Mouse (Mus musculus) midbrain, embryonic 15.5 days (tissue): ENCODE measurements at regions not wholly inside any gene's neighbourhood (a gene's known extent, or its start where the extent isn't known, plus 50 kb on each side); places are given as distances from the start of the nearest gene placed in this dataset.

ENCODE experiments used
- ATAC-seq: fragments of 200-750 bp; cut with Nextera tagmentation; replicated peaks from 2 replicates; pipeline ENCODE4 v1.8.0; 2017; ENCODE audit warnings: moderate TSS enrichment
- H3K27ac ChIP-seq: fragments of 300-500 bp; sonication (generic); 2 replicates; pipeline ENCODE4 v1.5.1; 2015; ENCODE audit warnings: mild to moderate bottlenecking, inconsistent platforms
- H3K27me3 ChIP-seq: fragments of 300-500 bp; sonication (generic); replicated peaks from 2 replicates; pipeline ENCODE4 v1.6.1; 2015; ENCODE audit warnings: inconsistent platforms
- H3K36me3 ChIP-seq: fragments of 300-500 bp; sonication (generic); replicated peaks from 2 replicates; pipeline ENCODE4 v1.6.1; 2015; ENCODE audit warnings: inconsistent platforms
- H3K4me1 ChIP-seq: fragments of 300-500 bp; sonication (generic); 2 replicates; pipeline ENCODE4 v1.6.1; 2015; ENCODE audit warnings: inconsistent platforms
- H3K4me2 ChIP-seq: fragments of 300-500 bp; sonication (generic); 2 replicates; pipeline ENCODE4 v1.6.1; 2015; ENCODE audit warnings: inconsistent platforms, mild to moderate bottlenecking, moderate library complexity
- H3K4me3 ChIP-seq: fragments of 300-500 bp; sonication (generic); 2 replicates; pipeline ENCODE4 v1.5.1; 2015; ENCODE audit warnings: mild to moderate bottlenecking, inconsistent platforms
- H3K9ac ChIP-seq: fragments of 300-500 bp; sonication (generic); 2 replicates; pipeline ENCODE4 v1.6.1; 2015; ENCODE audit warnings: mild to moderate bottlenecking, inconsistent platforms
- H3K9me3 ChIP-seq: fragments of 300-500 bp; sonication (generic); 2 replicates; pipeline ENCODE4 v1.6.1; 2016; ENCODE audit warnings: inconsistent platforms
- WGBS: fragments of 180-500 bp; shearing (Covaris S2); methylation state at CpG from one replicate; pipeline ENCODE4 v1.1.7; 2015; ENCODE audit warnings: mixed read lengths; 5-methylcytosine and 5-hydroxymethylcytosine counted together

DNA sequence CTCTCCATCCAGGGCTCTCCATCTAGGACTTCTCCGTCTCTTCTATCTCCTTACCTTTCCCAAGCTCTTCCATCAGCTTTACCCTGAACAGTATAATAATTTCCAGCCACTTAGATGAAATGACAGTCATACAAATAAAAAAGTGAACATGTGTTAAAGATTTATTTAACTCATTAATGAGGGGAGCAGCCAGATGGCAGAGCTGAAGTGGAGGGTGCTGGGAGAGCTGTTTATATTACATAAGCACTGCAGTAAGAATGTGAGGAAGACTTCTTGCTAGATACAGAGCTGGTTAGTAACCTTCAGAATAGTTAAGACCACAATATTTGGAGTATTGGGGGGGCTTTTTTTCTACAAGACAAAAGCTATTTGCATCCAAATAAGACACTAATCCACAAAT, 234.9 kb downstream of the Gm12728 start:
- H3K4me2 ChIP-seq: no peak overlapping the region
- no peak for ATAC-seq
- H3K27ac ChIP-seq: no peak overlapping the region
- H3K9me3 ChIP-seq: no peaks in the 10 kb centered on the region
- no peak overlapping the region for H3K9ac ChIP-seq
- no peaks in the 10 kb centered on the region for H3K4me1 ChIP-seq
- no peaks in the 10 kb centered on the region for H3K27me3 ChIP-seq
- no peaks in the 10 kb centered on the region for H3K36me3 ChIP-seq
- 92% methylated on average over 1 of the region's 1 CpGs for WGBS
- no peak overlapping the region for H3K4me3 ChIP-seq

DNA sequence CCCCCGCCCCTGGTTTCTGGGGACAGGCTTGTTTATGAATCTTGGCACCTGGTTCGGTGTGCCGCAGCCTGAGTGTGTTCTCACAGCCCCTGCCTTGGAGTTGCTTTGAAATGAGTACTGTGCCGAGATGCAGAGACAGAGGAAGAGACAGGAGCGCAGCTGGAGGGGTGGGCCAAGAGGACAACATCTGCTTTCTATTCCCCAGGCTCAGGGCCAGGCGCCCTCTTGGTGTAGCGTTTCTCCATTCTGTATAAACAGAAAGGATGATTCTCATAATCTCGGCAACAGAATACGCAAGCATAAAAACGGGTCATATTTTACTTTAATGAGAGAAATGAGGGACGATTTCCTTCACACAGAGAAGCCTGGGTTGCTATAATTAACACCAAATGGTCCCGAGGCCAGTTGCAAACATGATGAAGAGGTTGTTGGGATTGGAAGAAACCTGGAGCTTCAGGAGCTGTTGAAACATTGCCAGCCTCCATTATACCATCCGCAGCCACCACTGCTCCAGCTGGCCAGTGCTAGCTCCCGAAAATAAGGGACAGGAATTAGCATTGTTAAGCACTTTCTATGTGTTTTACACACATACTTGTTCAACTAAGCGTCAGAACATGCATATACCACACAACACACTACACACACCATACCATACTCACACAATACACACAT, 236.4 kb downstream of the Gm12728 start:
- H3K9me3 ChIP-seq: no peaks in the 10 kb centered on the region
- H3K27me3 ChIP-seq: no peaks in the 10 kb centered on the region
- H3K4me1 ChIP-seq: no peaks in the 10 kb centered on the region
- H3K9ac ChIP-seq: no peak overlapping the region
- 74% methylated on average over 15 of the region's 15 CpGs for WGBS
- H3K27ac ChIP-seq: no peak overlapping the region
- no peak for ATAC-seq
- H3K4me3 ChIP-seq: no peak overlapping the region
- H3K36me3 ChIP-seq: no peaks in the 10 kb centered on the region
- no peak overlapping the region for H3K4me2 ChIP-seq

DNA sequence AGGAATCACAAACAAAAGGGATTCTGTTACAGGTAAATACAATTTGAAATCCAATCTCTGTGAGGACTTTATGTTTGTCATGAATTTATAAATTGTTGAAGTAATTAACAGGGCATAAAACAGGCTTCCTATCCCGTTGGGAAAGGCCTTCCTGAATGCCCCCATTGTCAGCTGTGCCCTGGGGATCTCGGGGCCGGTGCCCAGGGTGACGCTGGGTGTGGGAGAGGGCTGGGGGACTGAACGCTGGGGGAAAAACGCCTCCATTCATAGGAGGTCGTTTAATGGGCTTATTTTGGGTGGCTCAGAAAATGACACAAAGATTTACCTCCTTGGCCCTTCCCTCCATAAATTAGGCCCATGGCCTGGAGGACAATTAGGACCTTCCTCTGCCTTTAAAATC, 250.7 kb downstream of the Gm12728 start:
- H3K4me2 ChIP-seq: no peak overlapping the region
- no peaks in the 10 kb centered on the region for H3K36me3 ChIP-seq
- H3K27ac ChIP-seq: no peak overlapping the region
- no peak overlapping the region for H3K9ac ChIP-seq
- H3K9me3 ChIP-seq: no peaks in the 10 kb centered on the region
- no peaks in the 10 kb centered on the region for H3K27me3 ChIP-seq
- WGBS: 37% methylated on average over 7 of the region's 7 CpGs
- H3K4me3 ChIP-seq: no peak overlapping the region
- no peaks in the 10 kb centered on the region for H3K4me1 ChIP-seq
- no peak for ATAC-seq

DNA sequence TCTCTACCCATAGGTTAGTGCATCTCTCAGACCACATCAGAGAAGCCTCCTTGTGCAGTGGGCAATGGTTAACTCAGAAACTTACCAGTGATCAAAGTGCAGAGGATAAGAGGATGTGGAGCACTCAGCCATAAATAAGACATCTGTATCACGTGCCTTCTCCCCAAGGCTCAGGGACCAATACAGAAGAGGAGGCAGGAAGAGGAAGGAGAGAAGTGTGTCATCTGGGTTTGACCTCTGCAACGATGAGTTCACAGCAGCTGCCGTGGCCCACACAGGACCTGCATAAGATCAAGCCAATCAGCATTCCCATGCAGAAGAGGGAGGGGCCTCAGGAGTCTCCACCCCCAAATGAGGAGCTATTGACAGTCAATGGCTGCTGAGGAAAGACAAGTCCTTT, 252.8 kb downstream of the Gm12728 start:
- WGBS: 74% methylated on average over 3 of the region's 3 CpGs
- Histone ChIP-seq H3K9ac (no peak overlapping the region), H3K27ac (no peak overlapping the region), H3K9me3 (no peaks in the 10 kb centered on the region), H3K4me3 (no peak overlapping the region), H3K36me3 (no peaks in the 10 kb centered on the region), H3K4me1 (no peaks in the 10 kb centered on the region), H3K27me3 (no peaks in the 10 kb centered on the region), H3K4me2 (no peak overlapping the region)
- no peak for ATAC-seq

DNA sequence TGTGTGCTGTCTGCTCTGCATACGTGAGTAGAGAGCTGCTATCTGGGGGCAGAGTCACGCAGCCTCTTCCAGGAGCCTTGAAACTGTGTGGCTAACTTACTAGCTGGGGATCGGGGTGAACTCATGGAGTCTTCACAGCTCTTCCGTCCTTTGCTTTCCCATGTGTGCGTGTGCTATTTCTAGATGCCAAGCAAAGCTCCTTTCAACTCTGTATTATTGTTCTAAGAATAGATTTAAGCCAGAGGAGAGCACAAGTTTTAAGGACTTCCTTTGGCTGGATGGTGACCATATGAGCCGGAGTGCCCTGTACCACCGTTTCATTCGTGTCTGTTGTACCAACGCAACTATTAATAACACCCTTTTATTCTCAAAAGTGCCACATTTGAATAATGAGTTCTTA, 254.0 kb downstream of the Gm12728 start:
- Histone ChIP-seq H3K4me3 (no peak overlapping the region), H3K36me3 (no peaks in the 10 kb centered on the region), H3K27me3 (no peaks in the 10 kb centered on the region), H3K4me1 (no peaks in the 10 kb centered on the region), H3K4me2 (no peak overlapping the region), H3K27ac (no peak overlapping the region), H3K9me3 (no peaks in the 10 kb centered on the region), H3K9ac (no peak overlapping the region)
- WGBS: 85% methylated on average over 9 of the region's 9 CpGs
- ATAC-seq: no peak

DNA sequence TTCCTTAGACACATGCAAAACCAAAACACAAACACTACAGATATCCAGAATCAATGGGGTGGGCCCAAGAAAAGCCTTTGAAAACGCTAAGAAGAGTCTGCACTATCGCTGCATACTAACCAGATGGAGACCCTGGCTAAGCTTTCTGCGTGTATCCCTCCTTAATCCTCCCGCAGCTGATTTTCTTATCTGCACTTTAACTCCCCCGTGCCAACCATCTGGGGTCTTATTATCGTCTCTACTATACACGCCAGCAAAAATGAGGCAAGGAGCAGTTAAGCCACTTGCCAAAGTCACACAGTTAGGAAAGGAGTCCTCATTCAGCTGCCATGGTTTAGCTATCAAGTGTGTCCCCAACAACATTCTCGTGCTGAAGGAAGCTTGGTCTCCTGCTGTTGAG, 258.4 kb downstream of the Gm12728 start:
- ATAC-seq: no peak
- Histone ChIP-seq H3K9me3 (no peaks in the 10 kb centered on the region), H3K4me3 (no peak overlapping the region), H3K36me3 (no peaks in the 10 kb centered on the region), H3K4me1 (no peaks in the 10 kb centered on the region), H3K4me2 (no peak overlapping the region), H3K27ac (no peak overlapping the region), H3K27me3 (no peaks in the 10 kb centered on the region), H3K9ac (no peak overlapping the region)
- WGBS: 47% methylated on average over 8 of the region's 8 CpGs

DNA sequence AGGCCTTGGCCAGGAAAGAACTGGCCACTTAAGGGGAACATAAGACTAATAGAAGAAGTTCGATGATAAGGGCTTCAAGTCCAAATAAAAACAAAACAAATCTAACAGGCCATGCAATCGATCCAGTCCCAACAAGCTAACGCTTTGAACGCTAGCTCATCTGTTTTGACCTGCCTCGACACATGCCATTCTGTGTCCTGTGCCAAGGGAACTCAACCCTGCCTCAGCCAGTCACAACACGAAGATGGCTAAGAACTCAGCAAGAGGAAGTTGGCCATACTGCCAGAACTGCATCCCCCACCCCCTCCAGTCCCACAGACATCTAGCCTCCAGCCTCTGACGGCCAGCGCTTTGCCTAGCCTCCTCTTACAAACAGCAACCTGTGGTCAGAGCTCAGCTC, 259.1 kb downstream of the Gm12728 start:
- no peak overlapping the region for H3K27ac ChIP-seq
- H3K27me3 ChIP-seq: no peaks in the 10 kb centered on the region
- WGBS: 93% methylated on average over 8 of the region's 8 CpGs
- H3K9me3 ChIP-seq: no peaks in the 10 kb centered on the region
- ATAC-seq: no peak
- H3K36me3 ChIP-seq: no peaks in the 10 kb centered on the region
- no peak overlapping the region for H3K4me3 ChIP-seq
- H3K4me1 ChIP-seq: no peaks in the 10 kb centered on the region
- H3K4me2 ChIP-seq: no peak overlapping the region
- no peak overlapping the region for H3K9ac ChIP-seq

DNA sequence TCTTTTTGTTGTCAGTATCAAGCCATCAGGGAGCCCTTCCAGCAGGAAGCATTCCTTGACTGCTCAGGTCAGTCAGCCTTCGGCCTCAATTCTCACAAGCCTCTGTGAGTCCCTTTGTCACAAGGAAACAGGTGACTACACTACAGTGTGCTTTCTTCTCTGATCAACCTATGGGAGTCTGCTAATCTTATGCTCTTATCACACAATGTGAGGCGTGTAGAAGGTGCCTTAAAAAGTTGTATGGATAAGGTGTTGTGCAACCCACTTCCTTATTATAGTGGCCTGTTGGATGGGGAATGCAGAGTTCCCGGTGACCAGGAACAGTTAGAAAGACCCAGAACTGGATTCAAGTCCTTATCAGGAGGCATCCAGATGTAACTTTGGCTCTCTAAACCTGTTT, 260.2 kb downstream of the Gm12728 start:
- H3K9me3 ChIP-seq: no peaks in the 10 kb centered on the region
- 83% methylated on average over 3 of the region's 3 CpGs for WGBS
- no peaks in the 10 kb centered on the region for H3K36me3 ChIP-seq
- H3K9ac ChIP-seq: no peak overlapping the region
- H3K4me2 ChIP-seq: no peak overlapping the region
- ATAC-seq: no peak
- no peak overlapping the region for H3K27ac ChIP-seq
- no peaks in the 10 kb centered on the region for H3K4me1 ChIP-seq
- no peaks in the 10 kb centered on the region for H3K27me3 ChIP-seq
- H3K4me3 ChIP-seq: no peak overlapping the region

DNA sequence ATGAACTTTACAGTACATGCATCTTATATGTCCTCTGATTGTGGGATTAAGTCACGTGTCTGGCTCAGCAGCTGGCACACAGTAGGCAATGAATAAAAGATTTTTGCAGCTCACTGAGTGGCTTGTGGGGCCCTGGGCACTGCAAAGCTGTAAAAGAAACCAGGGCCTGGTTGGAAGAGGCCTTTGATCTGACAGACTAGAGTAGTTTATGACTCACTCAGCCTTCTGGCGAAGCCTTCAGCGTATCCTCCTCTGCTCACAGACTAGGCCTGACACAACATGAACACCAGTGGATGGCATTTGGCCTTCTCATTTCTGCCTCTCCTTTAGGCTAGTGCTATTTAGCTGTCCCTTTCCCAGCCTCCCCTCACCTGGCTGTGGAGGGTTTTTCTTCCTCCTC, 260.6 kb downstream of the Gm12728 start:
- Histone ChIP-seq H3K36me3 (no peaks in the 10 kb centered on the region), H3K9ac (no peak overlapping the region), H3K27me3 (no peaks in the 10 kb centered on the region), H3K4me2 (no peak overlapping the region), H3K4me1 (no peaks in the 10 kb centered on the region), H3K9me3 (no peaks in the 10 kb centered on the region), H3K4me3 (no peak overlapping the region), H3K27ac (no peak overlapping the region)
- no peak for ATAC-seq
- WGBS: 56% methylated on average over 3 of the region's 3 CpGs

DNA sequence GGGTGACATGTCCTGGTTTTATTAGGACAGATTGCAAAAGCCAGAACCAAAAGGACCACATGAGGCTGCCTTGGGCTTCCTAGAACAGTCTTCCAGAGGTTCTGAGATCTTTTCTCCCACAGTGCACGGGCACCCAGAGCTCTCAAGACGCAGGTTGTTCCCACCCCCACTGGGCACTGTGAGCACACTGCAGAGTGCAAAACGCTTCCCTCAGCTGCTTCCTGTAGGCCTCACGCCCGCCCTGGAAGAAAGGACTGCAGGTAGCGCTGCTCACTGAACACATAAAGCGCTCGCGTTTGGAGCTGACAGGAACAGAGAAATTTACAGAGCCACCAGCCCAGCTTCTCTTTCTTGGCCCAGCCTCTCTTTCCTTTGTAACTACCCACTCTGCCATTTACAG, 262.5 kb upstream of the Usp24 start:
- H3K4me3 ChIP-seq: no peak overlapping the region
- H3K9ac ChIP-seq: no peak overlapping the region
- no peaks in the 10 kb centered on the region for H3K9me3 ChIP-seq
- no peak overlapping the region for H3K4me2 ChIP-seq
- no peak for ATAC-seq
- H3K27ac ChIP-seq: no peak overlapping the region
- 73% methylated on average over 9 of the region's 9 CpGs for WGBS
- no peaks in the 10 kb centered on the region for H3K4me1 ChIP-seq
- no peaks in the 10 kb centered on the region for H3K36me3 ChIP-seq
- H3K27me3 ChIP-seq: no peaks in the 10 kb centered on the region

DNA sequence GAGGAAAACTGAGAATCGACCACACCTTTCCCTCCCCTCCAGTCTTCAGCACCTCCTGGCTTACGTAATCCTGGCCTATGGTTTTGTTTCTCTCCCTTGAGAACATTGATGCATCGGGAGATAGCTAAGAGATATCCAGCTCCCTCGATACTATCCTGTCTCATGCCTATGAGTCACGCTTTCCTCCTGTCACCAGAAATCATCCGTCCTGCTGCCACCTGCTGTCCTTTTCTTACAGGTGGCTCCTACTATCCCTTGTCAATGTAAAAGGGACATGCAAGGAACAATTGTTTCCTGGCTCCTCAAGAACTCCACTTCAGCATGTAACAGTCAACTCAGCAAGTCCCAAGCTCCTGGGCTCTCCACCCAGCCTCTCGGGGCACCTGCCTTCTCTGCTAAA, 261.7 kb upstream of the Usp24 start:
- ATAC-seq: no peak
- H3K4me3 ChIP-seq: no peak overlapping the region
- H3K27me3 ChIP-seq: no peaks in the 10 kb centered on the region
- H3K36me3 ChIP-seq: no peaks in the 10 kb centered on the region
- 69% methylated on average over 7 of the region's 7 CpGs for WGBS
- H3K9me3 ChIP-seq: no peaks in the 10 kb centered on the region
- no peak overlapping the region for H3K4me2 ChIP-seq
- H3K9ac ChIP-seq: no peak overlapping the region
- H3K4me1 ChIP-seq: no peaks in the 10 kb centered on the region
- H3K27ac ChIP-seq: no peak overlapping the region

DNA sequence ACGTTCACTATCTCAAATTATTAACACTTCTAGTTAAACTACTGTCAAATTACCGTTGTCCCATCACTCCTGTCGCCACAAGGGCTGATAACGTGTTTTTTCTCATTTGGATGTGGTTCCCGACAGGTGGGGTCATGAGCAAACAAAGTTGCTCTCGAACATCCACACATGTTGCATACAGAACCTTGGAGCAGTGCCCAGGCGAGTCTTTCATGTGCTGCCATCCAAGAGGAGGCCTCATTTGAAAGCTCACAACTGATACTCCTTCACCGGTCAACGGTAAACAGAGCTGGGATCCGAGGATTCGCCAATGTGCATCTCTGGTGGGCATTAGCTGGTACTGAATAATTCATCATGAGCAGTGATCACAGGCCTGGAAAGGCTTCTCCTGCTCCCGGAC, 253.4 kb upstream of the Usp24 start:
- Histone ChIP-seq H3K27me3 (no peaks in the 10 kb centered on the region), H3K4me3 (no peak overlapping the region), H3K36me3 (no peaks in the 10 kb centered on the region), H3K4me2 (no peak overlapping the region), H3K27ac (no peak overlapping the region), H3K9ac (no peak overlapping the region), H3K4me1 (no peaks in the 10 kb centered on the region), H3K9me3 (no peaks in the 10 kb centered on the region)
- WGBS: 62% methylated on average over 12 of the region's 12 CpGs
- no peak for ATAC-seq

DNA sequence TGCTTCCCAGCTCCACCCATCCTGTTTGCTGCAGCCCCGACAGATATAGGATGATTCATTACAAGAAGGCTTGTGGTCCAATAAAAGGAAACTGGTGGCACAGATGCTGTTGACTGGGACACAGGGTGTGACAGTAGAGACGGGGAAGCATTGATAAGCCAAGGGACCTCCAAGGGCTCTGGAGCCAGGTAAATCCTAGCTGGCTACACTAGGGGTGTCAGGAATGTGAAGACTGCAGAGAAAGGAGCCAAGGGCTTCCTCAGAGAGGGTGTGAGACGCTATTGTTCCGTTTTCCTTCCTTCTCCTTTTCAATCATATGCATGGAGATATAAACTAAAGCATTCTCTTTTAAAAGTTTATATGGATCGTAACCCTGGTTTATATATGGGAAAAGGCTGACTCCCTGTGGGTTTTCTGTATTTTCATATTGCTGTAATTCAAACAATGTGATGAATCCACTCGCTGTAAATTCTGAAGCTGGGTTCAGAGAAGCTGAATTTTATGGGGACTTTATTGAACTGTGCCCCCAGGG, 252.1 kb upstream of the Usp24 start:
- WGBS: 78% methylated on average over 6 of the region's 6 CpGs
- ATAC-seq: no peak
- H3K9me3 ChIP-seq: no peaks in the 10 kb centered on the region
- H3K4me2 ChIP-seq: no peak overlapping the region
- no peak overlapping the region for H3K4me3 ChIP-seq
- H3K27me3 ChIP-seq: no peaks in the 10 kb centered on the region
- no peaks in the 10 kb centered on the region for H3K4me1 ChIP-seq
- no peak overlapping the region for H3K9ac ChIP-seq
- H3K27ac ChIP-seq: no peak overlapping the region
- no peaks in the 10 kb centered on the region for H3K36me3 ChIP-seq
